Mouse (Mus musculus) cerebellum, postnatal 36 days (tissue): Measurements from ENCODE around the gene Dcp1a.
"Not testable (repeated sequence)": the region's sequence is repeated elsewhere in the genome, so short reads cannot be mapped to it uniquely, and the experiment has no call there.

Source experiments
- DNase-seq, 2 experiments: peaks; one replicate each; pipeline ENCODE4 v3.0.0; 2021 to 2022; ENCODE audit warnings: mixed read lengths in 2 of 2

Dcp1a gene

GRCm38 (mm10) chr14:30523356-30523755 is 44.0 kb downstream of the Dcp1a start:
- no peak for DNase-seq

GRCm38 (mm10) chr14:30528392-30528791 is 49.1 kb downstream of the Dcp1a start:
- no peak for DNase-seq

- no peak for DNase-seq
These were observed 49.6 kb downstream of the Dcp1a start for GRCm38 (mm10) chr14:30528961-30529360.

GRCm38 (mm10) chr14:30529454-30529853 is 50.1 kb downstream of the Dcp1a start:
- DNase-seq: no peak

- no peak for DNase-seq
These were observed 51.5 kb downstream of the Dcp1a start for GRCm38 (mm10) chr14:30530726-30531269.

- DNase-seq: no peak
These were observed 52.1 kb downstream of the Dcp1a start for GRCm38 (mm10) chr14:30531431-30531830.

- no peak for DNase-seq
These were observed 52.6 kb downstream of the Dcp1a start for GRCm38 (mm10) chr14:30531896-30532295.

- no peak for DNase-seq
These were observed 54.6 kb downstream of the Dcp1a start for GRCm38 (mm10) chr14:30533780-30534450.

GRCm38 (mm10) chr14:30541541-30541940 is 62.2 kb downstream of the Dcp1a start:
- DNase-seq: peak; percentile 39 to 56

GRCm38 (mm10) chr14:30543331-30543730 is 64.0 kb downstream of the Dcp1a start:
- not testable (repeated sequence) for DNase-seq

- DNase-seq: peak in 1 of 2 experiments; percentile 42
These were observed 68.9 kb downstream of the Dcp1a start, which contains the start of gene Tkt for GRCm38 (mm10) chr14:30548131-30548720. TSS of gene Tkt (plus strand) at chr14:30548359.

- DNase-seq: peak; percentile 89 to 95
These were observed 69.8 kb downstream of the Dcp1a start for GRCm38 (mm10) chr14:30548965-30549776.

GRCm38 (mm10) chr14:30549777-30550149 is 70.4 kb downstream of the Dcp1a start:
- no peak for DNase-seq

- no peak for DNase-seq
These were observed 71.1 kb downstream of the Dcp1a start for GRCm38 (mm10) chr14:30550232-30551070.

- no peak for DNase-seq
These were observed 72.2 kb downstream of the Dcp1a start for GRCm38 (mm10) chr14:30551509-30551908.

GRCm38 (mm10) chr14:30551981-30552380 is 72.6 kb downstream of the Dcp1a start:
- no peak for DNase-seq

- DNase-seq: no peak
These were observed 73.8 kb downstream of the Dcp1a start for GRCm38 (mm10) chr14:30553185-30553584.

- no peak for DNase-seq
These were observed 77.3 kb downstream of the Dcp1a start for GRCm38 (mm10) chr14:30556651-30557050.

- no peak for DNase-seq
These were observed 78.4 kb downstream of the Dcp1a start for GRCm38 (mm10) chr14:30557730-30558129.

GRCm38 (mm10) chr14:30559321-30559850 is 80.1 kb downstream of the Dcp1a start:
- DNase-seq: peak; percentile 43 to 58

- no peak for DNase-seq
These were observed 81.6 kb downstream of the Dcp1a start for GRCm38 (mm10) chr14:30560803-30561389.
